ENCODE assay signal across 15 mouse cellular contexts in genomic region chr2:74670632-74671188, GRCm38 (mm10). TPM values are rescaled to one million over a fixed set of nuclear protein-coding genes. Genes with fewer than 3 reads are reported as not detected.
"Had no signal": no experiment of that assay in that cellular context is flagged by ENCODE, and none has a peak within 500 bp of the region (broad histone marks: within the 10 kb centered on the region; RNA-seq: fewer than 3 reads in every experiment).

No protein-coding gene starts in this region.

- H3K9me3 ChIP-seq: liver, embryonic 15.5 days; midbrain, embryonic 15.5 days had no signal

- H3K9ac ChIP-seq: liver, embryonic 15.5 days; midbrain, embryonic 15.5 days had no signal

- ATAC-seq: lung, postnatal 0 days; midbrain, embryonic 15.5 days had no signal

- H3K4me2 ChIP-seq: liver, embryonic 15.5 days; midbrain, embryonic 15.5 days had no signal

- H3K4me3 ChIP-seq: left cerebral cortex, adult 2 months; liver, embryonic 15.5 days; midbrain, embryonic 15.5 days had no signal

- H3K4me1 ChIP-seq: liver, embryonic 15.5 days had no signal

- H3K36me3 ChIP-seq: liver, embryonic 15.5 days; midbrain, embryonic 15.5 days had no signal

- H3K27ac ChIP-seq: left cerebral cortex, adult 2 months; liver, embryonic 15.5 days; midbrain, embryonic 15.5 days had no signal

- DNase-seq: kidney, adult 18-20 months; kidney, postnatal 14 days; liver; lung, adult 2 months; lung, postnatal 36 days; right cerebral cortex, postnatal 14 days had no signal

RNA-seq across cellular contexts. Expression of gene Hoxd13, which starts 2.6 kb away (rescaled TPM):
- polyA plus RNA-seq: large intestine, adult 2 months; liver, embryonic 15.5 days; lung, postnatal 0 days; neural tube, embryonic 14.5 days; small intestine, adult 2 months; stomach, embryonic 16.5 days had no signal

RNA-seq across cellular contexts. Expression of gene Hoxd12, which starts 4.1 kb away (rescaled TPM):
- polyA plus RNA-seq: large intestine, adult 2 months; liver, embryonic 15.5 days; lung, adult 2 months; lung, postnatal 0 days; midbrain, embryonic 15.5 days; neural tube, embryonic 14.5 days; small intestine, adult 2 months had no signal

RNA-seq across cellular contexts. Expression of gene Hoxd11, which starts 8.6 kb away (rescaled TPM):
- polyA plus RNA-seq: large intestine, adult 2 months; liver, embryonic 15.5 days; lung, adult 2 months; lung, postnatal 0 days; midbrain, embryonic 15.5 days; small intestine, adult 2 months; stomach, embryonic 16.5 days had no signal

RNA-seq across cellular contexts. Expression of gene Evx2, which starts 11.4 kb away (rescaled TPM):
- polyA plus RNA-seq: kidney, embryonic 14.5 days; large intestine, adult 2 months; liver, embryonic 15.5 days; lung, adult 2 months; lung, postnatal 0 days; small intestine, adult 2 months; stomach, embryonic 16.5 days had no signal

RNA-seq across cellular contexts. Expression of gene Hoxd10, which starts 21.0 kb away (rescaled TPM):
- polyA plus RNA-seq: large intestine, adult 2 months; liver, embryonic 15.5 days; lung, adult 2 months; midbrain, embryonic 15.5 days; small intestine, adult 2 months had no signal
